Comparison of ENCODE assay signal across 13 mouse cellular contexts in genomic region chrX:85481326-85481725, GRCm38 (mm10).
DNase-seq lines count a peak whose midpoint lies in the region; ATAC-seq and TF ChIP-seq lines count a peak whose summit lies in the region.
"Had no signal": no experiment of that assay in that cellular context is flagged by ENCODE, and none has a peak within 500 bp of the region (broad histone marks: within the 10 kb centered on the region; RNA-seq: fewer than 3 reads in every experiment).

No protein-coding gene starts in this region.

- H3K4me1 ChIP-seq in forebrain, embryonic 13.5 days = no peaks in the 10 kb centered on the region
- H3K4me1 ChIP-seq in forebrain, embryonic 11.5 days (replicated peaks; ENCODE audit: control insufficient read depth, insufficient read depth, low read length) = no peaks in the 10 kb centered on the region
- no peaks in the 10 kb centered on the region for H3K4me1 ChIP-seq in liver, adult 2 months (ENCODE audit: control insufficient read depth, insufficient read depth, low read length)
- H3K4me1 ChIP-seq: embryonic facial prominence, embryonic 15.5 days; hindbrain, embryonic 15.5 days; stomach, embryonic 15.5 days had no signal

- no peaks in the 10 kb centered on the region for H3K9me3 ChIP-seq in forebrain, embryonic 13.5 days (replicated peaks)
- H3K9me3 ChIP-seq in forebrain, embryonic 11.5 days (ENCODE audit: control insufficient read depth, low read length) = no peaks in the 10 kb centered on the region
- H3K9me3 ChIP-seq: embryonic facial prominence, embryonic 15.5 days; hindbrain, embryonic 15.5 days; stomach, embryonic 15.5 days had no signal

- peak; percentile 36; the same call in 1 of the 2 replicates for ATAC-seq in forebrain, embryonic 13.5 days
- ATAC-seq in forebrain, embryonic 11.5 days (replicated peaks; ENCODE audit: low FRiP score) = no peak
- ATAC-seq in megakaryocyte progenitor cell, adult 5-6 weeks (replicated peaks; ENCODE audit: poor library complexity) = peak; percentile 54; the same call in 1 of the 2 replicates

- no peak overlapping the region for H3K27ac ChIP-seq in forebrain, embryonic 13.5 days
- H3K27ac ChIP-seq in forebrain, embryonic 11.5 days (ENCODE audit: low read depth, low read length) = no peak overlapping the region
- H3K27ac ChIP-seq in liver, adult 2 months (replicated peaks; ENCODE audit: insufficient read depth, low read depth, low read length) = no peak overlapping the region
- H3K27ac ChIP-seq: embryonic facial prominence, embryonic 15.5 days; hindbrain, embryonic 15.5 days; macrophage; stomach, embryonic 15.5 days had no signal

- H3K4me2 ChIP-seq in forebrain, embryonic 13.5 days = no peak overlapping the region
- no peak overlapping the region for H3K4me2 ChIP-seq in forebrain, embryonic 11.5 days (ENCODE audit: low read depth, low read length, severe bottlenecking)
- H3K4me2 ChIP-seq: embryonic facial prominence, embryonic 15.5 days; hindbrain, embryonic 15.5 days; stomach, embryonic 15.5 days had no signal

- 50% methylated on average over 5 of the region's 5 CpGs for WGBS in forebrain, embryonic 13.5 days
- 59% methylated on average over 5 of the region's 5 CpGs for WGBS in forebrain, embryonic 11.5 days
- WGBS in liver, adult 2 months = 28% methylated on average over 5 of the region's 5 CpGs

- H3K4me3 ChIP-seq in forebrain, embryonic 13.5 days = no peak overlapping the region
- no peak overlapping the region for H3K4me3 ChIP-seq in forebrain, embryonic 11.5 days (ENCODE audit: low read depth, low read length)
- no peak overlapping the region for H3K4me3 ChIP-seq in liver, adult 2 months (ENCODE audit: insufficient read depth, low read depth, low read length)
- H3K4me3 ChIP-seq: embryonic facial prominence, embryonic 15.5 days; hindbrain, embryonic 15.5 days; stomach, embryonic 15.5 days had no signal

- TF ChIP-seq CTCF in liver, adult 2 months (IDR thresholded peaks at IDR 0.05; ENCODE audit: low read depth, low read length) = no peak

- H3K36me3 ChIP-seq in forebrain, embryonic 13.5 days (ENCODE audit: poor library complexity, severe bottlenecking) = no peaks in the 10 kb centered on the region
- H3K36me3 ChIP-seq in forebrain, embryonic 11.5 days (ENCODE audit: control insufficient read depth, insufficient read depth, low read length) = no peaks in the 10 kb centered on the region
- H3K36me3 ChIP-seq in liver, adult 2 months (ENCODE audit: control insufficient read depth, insufficient read depth, low read length) = no peaks in the 10 kb centered on the region
- H3K36me3 ChIP-seq: embryonic facial prominence, embryonic 15.5 days; hindbrain, embryonic 15.5 days; stomach, embryonic 15.5 days had no signal

- no peak for TF ChIP-seq POLR2A in liver, adult 2 months (IDR thresholded peaks at IDR 0.05; ENCODE audit: extremely low read depth, insufficient read depth, low read length)

- DNase-seq in forebrain, embryonic 11.5 days (ENCODE audit: low spot score) = no peak
- peak; percentile 13 for DNase-seq in liver, adult 2 months (ENCODE audit: extremely low read depth, low read depth, low spot score)
- DNase-seq in liver (no peak), R1 (ENCODE audit: low read depth, low spot score) (peak; percentile 1)
- no peak for DNase-seq in thymus, postnatal 36 days
- DNase-seq in testis, postnatal 10 days (ENCODE audit: low spot score) = no peak
- DNase-seq: adrenal gland, postnatal 36 days had no signal

- no peaks in the 10 kb centered on the region for H3K79me2 ChIP-seq in liver, adult 2 months (ENCODE audit: control insufficient read depth, insufficient read depth, low read length)

- no peak overlapping the region for H3K9ac ChIP-seq in forebrain, embryonic 13.5 days
- no peak overlapping the region for H3K9ac ChIP-seq in forebrain, embryonic 11.5 days (ENCODE audit: low read length)
- H3K9ac ChIP-seq in liver, adult 2 months (ENCODE audit: low read depth, low read length) = no peak overlapping the region
- H3K9ac ChIP-seq: embryonic facial prominence, embryonic 15.5 days; hindbrain, embryonic 15.5 days; stomach, embryonic 15.5 days had no signal

- no peaks in the 10 kb centered on the region for H3K27me3 ChIP-seq in forebrain, embryonic 13.5 days
- H3K27me3 ChIP-seq in forebrain, embryonic 11.5 days (ENCODE audit: control insufficient read depth, insufficient read depth, low read length) = no peaks in the 10 kb centered on the region
- H3K27me3 ChIP-seq in liver, adult 2 months (ENCODE audit: control insufficient read depth, insufficient read depth, low read length) = no peaks in the 10 kb centered on the region
- H3K27me3 ChIP-seq: embryonic facial prominence, embryonic 15.5 days; hindbrain, embryonic 15.5 days; stomach, embryonic 15.5 days had no signal

Comparison
In these comparisons a context has a peak if more than half of its experiments do, and no peak if none do; other contexts are left out.
1. DNase-seq: peak in liver, adult 2 months (single experiment) and R1 (single experiment); none in forebrain, embryonic 11.5 days (single experiment), liver (single experiment), thymus, postnatal 36 days (0 of 2) and testis, postnatal 10 days (single experiment).